30 mouse cellular contexts compared by ENCODE assay signal in genomic region chr5:38372369-38372768, GRCm38 (mm10). TPM values are rescaled to one million over a fixed set of nuclear protein-coding genes. Genes with fewer than 3 reads are reported as not detected.
A peak's percentile ranks its signal among the peaks of the same experiment; 100 is the strongest.
DNase-seq lines count a peak whose midpoint lies in the region; ATAC-seq and TF ChIP-seq lines count a peak whose summit lies in the region.
"Had no signal": no experiment of that assay in that cellular context is flagged by ENCODE, and none has a peak within 500 bp of the region (broad histone marks: within the 10 kb centered on the region; RNA-seq: fewer than 3 reads in every experiment).

No protein-coding gene starts in this region.

- no peak overlapping the region for H3K9ac ChIP-seq in kidney, postnatal 0 days (ENCODE audit: low read depth, low read length)
- no peak overlapping the region for H3K9ac ChIP-seq in kidney, embryonic 14.5 days (ENCODE audit: low read depth, low read length)
- H3K9ac ChIP-seq in intestine, postnatal 0 days (ENCODE audit: low read depth, low read length), result no peak overlapping the region
- no peak overlapping the region for H3K9ac ChIP-seq in liver, postnatal 0 days (replicated peaks)
- H3K9ac ChIP-seq: forebrain, embryonic 13.5 days; heart, embryonic 13.5 days; hindbrain, embryonic 12.5 days; limb, embryonic 15.5 days; liver, embryonic 14.5 days; midbrain, embryonic 13.5 days had no signal

- 22% methylated on average over 5 of the region's 5 CpGs for WGBS in kidney, postnatal 0 days
- 20% methylated on average over 5 of the region's 5 CpGs for WGBS in kidney, embryonic 14.5 days
- WGBS in intestine, postnatal 0 days, result 23% methylated on average over 5 of the region's 5 CpGs
- 42% methylated on average over 5 of the region's 5 CpGs for WGBS in liver, postnatal 0 days (ENCODE audit: insufficient replicate concordance)

- no peaks in the 10 kb centered on the region for H3K4me1 ChIP-seq in kidney, postnatal 0 days (replicated peaks; ENCODE audit: insufficient read depth, low read length)
- H3K4me1 ChIP-seq in kidney, embryonic 14.5 days (ENCODE audit: control insufficient read depth, insufficient read depth, low read length), result peaks cover 5% of the 10 kb centered on the region; the same call in 1 of the 2 replicates
- no peaks in the 10 kb centered on the region for H3K4me1 ChIP-seq in intestine, postnatal 0 days (replicated peaks; ENCODE audit: control insufficient read depth, insufficient read depth, low read length)
- peaks cover under 1% of the 10 kb centered on the region for H3K4me1 ChIP-seq in liver, postnatal 0 days (ENCODE audit: insufficient read depth)
- H3K4me1 ChIP-seq: forebrain, embryonic 13.5 days; hindbrain, embryonic 12.5 days; megakaryocyte, embryonic 14.5 days; midbrain, embryonic 13.5 days had no signal

- ATAC-seq in kidney, postnatal 0 days (replicated peaks; ENCODE audit: low FRiP score, low read depth), result no peak
- no peak for ATAC-seq in kidney, embryonic 14.5 days (ENCODE audit: low FRiP score, low TSS enrichment)
- no peak for ATAC-seq in intestine, postnatal 0 days
- no peak for ATAC-seq in liver, postnatal 0 days
- ATAC-seq: activated CD4-positive, CD25-positive, alpha-beta regulatory T cell, adult 4 months; forebrain, embryonic 13.5 days; midbrain, embryonic 13.5 days had no signal

- no peak overlapping the region for H3K27ac ChIP-seq in kidney, postnatal 0 days
- H3K27ac ChIP-seq in kidney, embryonic 14.5 days (ENCODE audit: low read depth, low read length), result no peak overlapping the region
- no peak overlapping the region for H3K27ac ChIP-seq in intestine, postnatal 0 days (ENCODE audit: low read depth, low read length)
- no peak overlapping the region for H3K27ac ChIP-seq in liver, postnatal 0 days (ENCODE audit: low read depth)
- H3K27ac ChIP-seq: forebrain, embryonic 13.5 days; heart, embryonic 13.5 days; hindbrain, embryonic 12.5 days; limb, embryonic 15.5 days; liver, embryonic 14.5 days; midbrain, embryonic 13.5 days had no signal

- no peak overlapping the region for H3K4me3 ChIP-seq in kidney, postnatal 0 days (replicated peaks; ENCODE audit: low read depth, low read length)
- H3K4me3 ChIP-seq in kidney, embryonic 14.5 days (ENCODE audit: low read length), result no peak overlapping the region
- no peak overlapping the region for H3K4me3 ChIP-seq in intestine, postnatal 0 days (ENCODE audit: low read depth, low read length)
- H3K4me3 ChIP-seq in liver, postnatal 0 days (ENCODE audit: low read depth, low read length), result no peak overlapping the region
- H3K4me3 ChIP-seq: erythroblast, embryonic 14.5 days; forebrain, embryonic 13.5 days; heart, embryonic 13.5 days; hindbrain, embryonic 12.5 days; limb, embryonic 15.5 days; megakaryocyte, embryonic 14.5 days; midbrain, embryonic 13.5 days had no signal

- no peak overlapping the region for H3K4me2 ChIP-seq in kidney, postnatal 0 days (ENCODE audit: low read length)
- H3K4me2 ChIP-seq in kidney, embryonic 14.5 days (replicated peaks; ENCODE audit: low read depth, low read length), result no peak overlapping the region
- H3K4me2 ChIP-seq in intestine, postnatal 0 days (replicated peaks; ENCODE audit: low read depth), result no peak overlapping the region
- no peak overlapping the region for H3K4me2 ChIP-seq in liver, postnatal 0 days (ENCODE audit: low read depth, low read length)
- H3K4me2 ChIP-seq: forebrain, embryonic 13.5 days; heart, embryonic 13.5 days; hindbrain, embryonic 12.5 days; limb, embryonic 15.5 days; midbrain, embryonic 13.5 days had no signal

- no peak for TF ChIP-seq CTCF in kidney, postnatal 0 days (IDR thresholded peaks at IDR 0.05; ENCODE audit: low read depth)
- TF ChIP-seq CTCF in intestine, postnatal 0 days (IDR thresholded peaks at IDR 0.05; ENCODE audit: low read depth), result no peak
- no peak for TF ChIP-seq CTCF in liver, postnatal 0 days (IDR thresholded peaks at IDR 0.05; ENCODE audit: low read depth)

- DNase-seq in kidney, postnatal 0 days (ENCODE audit: low spot score), result peak; percentile 22
- DNase-seq in MN1 (ENCODE audit: low spot score), result peak; percentile 52
- DNase-seq in brain, embryonic 18.5 days (ENCODE audit: low read depth, low spot score), result peak; percentile 12
- peak; percentile 25 for DNase-seq in fibroblast of lung, adult 2 months (ENCODE audit: low read depth)
- DNase-seq in liver, postnatal 0 days, result no peak
- DNase-seq: adrenal gland, adult 8-10 months; cerebellum, adult 9-10 months; gastrocnemius, postnatal 25 days; heart, adult 18-20 months; kidney, adult 11 months; left cerebral cortex, postnatal 4 days; lung, postnatal 36 days had no signal

- no peak for TF ChIP-seq EP300 in liver, postnatal 0 days (IDR thresholded peaks at IDR 0.05; ENCODE audit: low read depth)

- no peaks in the 10 kb centered on the region for H3K9me3 ChIP-seq in kidney, postnatal 0 days (replicated peaks; ENCODE audit: low read length)
- no peaks in the 10 kb centered on the region for H3K9me3 ChIP-seq in kidney, embryonic 14.5 days (ENCODE audit: control insufficient read depth, low read length)
- H3K9me3 ChIP-seq in intestine, postnatal 0 days (ENCODE audit: control insufficient read depth), result no peaks in the 10 kb centered on the region
- no peaks in the 10 kb centered on the region for H3K9me3 ChIP-seq in liver, postnatal 0 days (ENCODE audit: low read length)
- H3K9me3 ChIP-seq: forebrain, embryonic 13.5 days; heart, embryonic 13.5 days; hindbrain, embryonic 12.5 days; limb, embryonic 15.5 days; megakaryocyte, embryonic 14.5 days; midbrain, embryonic 13.5 days had no signal

- H3K27me3 ChIP-seq in kidney, postnatal 0 days (ENCODE audit: insufficient read depth, low read length), result no peaks in the 10 kb centered on the region
- H3K27me3 ChIP-seq in kidney, embryonic 14.5 days (ENCODE audit: control insufficient read depth, insufficient read depth, low read length), result no peaks in the 10 kb centered on the region
- H3K27me3 ChIP-seq in intestine, postnatal 0 days (replicated peaks; ENCODE audit: control insufficient read depth, insufficient read depth, low read length), result no peaks in the 10 kb centered on the region
- H3K27me3 ChIP-seq in liver, postnatal 0 days (ENCODE audit: insufficient read depth, low read length), result no peaks in the 10 kb centered on the region
- H3K27me3 ChIP-seq: forebrain, embryonic 13.5 days; heart, embryonic 13.5 days; hindbrain, embryonic 12.5 days; limb, embryonic 15.5 days; megakaryocyte, embryonic 14.5 days; midbrain, embryonic 13.5 days had no signal

- no peaks in the 10 kb centered on the region for H3K36me3 ChIP-seq in kidney, postnatal 0 days (ENCODE audit: insufficient read depth, low read length)
- no peaks in the 10 kb centered on the region for H3K36me3 ChIP-seq in kidney, embryonic 14.5 days (ENCODE audit: control insufficient read depth, insufficient read depth, low read length)
- H3K36me3 ChIP-seq in intestine, postnatal 0 days (ENCODE audit: control insufficient read depth, insufficient read depth), result no peaks in the 10 kb centered on the region
- peaks cover 11% of the 10 kb centered on the region for H3K36me3 ChIP-seq in liver, postnatal 0 days (replicated peaks; ENCODE audit: insufficient read depth, low read length)
- H3K36me3 ChIP-seq: heart, embryonic 13.5 days; hindbrain, embryonic 12.5 days; limb, embryonic 15.5 days; midbrain, embryonic 13.5 days had no signal

RNA-seq across cellular contexts. Expression of gene Drd5, which starts 53.2 kb away (rescaled TPM):
- not detected in 2 replicates for polyA plus RNA-seq in kidney, postnatal 0 days (2015; fragmentation: Nextera tagmentation; extraction: Ambion mirVana)
- not detected in 2 replicates for polyA plus RNA-seq in kidney, embryonic 14.5 days (2014; fragmentation: Nextera tagmentation; extraction: Ambion mirVana)
- not detected in 2 replicates for polyA plus RNA-seq in intestine, postnatal 0 days (2015; fragmentation: Nextera tagmentation; extraction: Ambion mirVana)
- polyA plus RNA-seq in liver, postnatal 0 days (2015; fragmentation: Nextera tagmentation; extraction: Ambion mirVana), result not detected in 2 replicates
- polyA plus RNA-seq: activated CD4-positive, CD25-positive, alpha-beta regulatory T cell, adult 4 months; C2C12; erythroblast, embryonic 14.5 days; heart, embryonic 13.5 days; kidney, embryonic 16.5 days; large intestine, adult 2 months; liver, embryonic 14.5 days; neural tube, embryonic 11.5 days; small intestine, adult 2 months; stomach, embryonic 16.5 days; urinary bladder, adult 2 months had no signal
